Mouse (Mus musculus) liver, adult 10 weeks (tissue): ENCODE data around the gene Vps26b. TPM values are rescaled to one million over a fixed set of nuclear protein-coding genes. Genes with fewer than 3 reads are reported as not detected.

ENCODE experiments used
- polyA plus RNA-seq: library from polyadenylated mRNA; stranded (reverse); fragments of 350-450 nt; fragmentation: Illumina TruSeq; extraction: RNeasy Lipid Tissue Mini Kit (QIAGEN cat#74804); gene quantifications from one replicate; pipeline ENCODE4 v1.2.3, GENCODE M21; 2014; ENCODE audit warnings: low read depth, low replicate concordance

Vps26b gene
- polyA plus RNA-seq, result 15.6 TPM

GRCm38 (mm10) chr9:27029828-27030762 is at the start of gene Vps26b, which contains the start of gene Ncapd3:
TSS of gene Vps26b (minus strand) at chr9:27030065.
TSS of gene Ncapd3 (plus strand) at chr9:27030175.

DNA sequence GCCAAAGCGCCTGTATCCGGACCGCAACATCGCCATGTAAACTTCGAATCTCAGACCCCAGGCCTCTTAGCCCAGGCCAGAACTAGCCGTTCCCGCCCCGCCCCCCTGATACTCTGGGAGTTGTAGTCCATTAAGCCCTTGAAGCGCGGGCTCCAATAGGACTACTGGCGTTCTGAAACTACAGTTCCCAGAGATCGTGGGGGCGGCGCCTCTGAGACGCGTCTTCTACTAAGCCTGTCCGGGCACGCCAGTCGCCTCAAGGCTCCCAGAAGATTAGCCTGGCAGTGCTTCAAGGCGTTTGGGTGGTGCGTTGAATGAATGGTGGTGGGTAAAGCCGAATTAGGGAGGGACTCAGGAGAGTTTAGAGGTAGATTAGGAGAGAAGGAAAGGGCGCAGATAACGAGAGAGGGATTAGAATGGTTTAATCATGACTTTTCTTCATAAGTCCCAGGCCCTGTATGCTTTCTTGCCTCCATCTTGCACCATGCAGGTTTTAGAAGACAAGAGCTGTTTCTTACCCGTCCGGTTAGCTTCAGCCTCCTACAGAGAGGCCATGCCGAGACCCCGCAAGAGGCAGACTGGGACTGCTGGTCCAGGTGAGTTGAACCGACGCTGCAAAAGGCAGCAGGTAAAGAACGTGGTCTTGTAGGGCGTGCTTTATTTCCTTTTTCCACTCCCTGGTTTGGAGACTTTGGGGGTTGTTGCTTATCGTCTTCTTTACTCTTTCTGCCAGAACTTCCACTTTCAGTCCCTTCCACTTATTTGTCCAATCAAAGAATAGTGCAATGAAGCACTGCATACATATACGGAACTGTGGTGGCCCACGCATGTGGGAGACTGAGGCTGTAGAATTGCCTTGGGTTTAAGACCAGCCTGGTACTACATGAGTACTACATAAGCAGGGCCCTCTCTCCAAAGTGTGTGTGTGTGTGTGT is 30.1 kb downstream of the Vps26b start, which contains the start of the genes Acad8 and Thyn1:
TSS of gene Acad8 (minus strand) at position 106 of the 935 bp plus-strand sequence.
TSS of gene Thyn1 (plus strand) at position 250 of the 935 bp plus-strand sequence.

Other genes starting within 250 kb of the Vps26b start
- gene Glb1l2, start 223.6 kb downstream of the Vps26b start, polyA plus RNA-seq, result not detected
- not detected for gene Glb1l3, start 169.2 kb downstream of the Vps26b start, polyA plus RNA-seq
- not detected for gene Gm1110, start 107.0 kb downstream of the Vps26b start, polyA plus RNA-seq
- 36.3 TPM for gene Acad8, start 30.5 kb downstream of the Vps26b start, polyA plus RNA-seq
- gene Thyn1, start 30.4 kb downstream of the Vps26b start, polyA plus RNA-seq, result 34.1 TPM
- gene Ncapd3, start 110 bp upstream of the Vps26b start, polyA plus RNA-seq, result 8.8 TPM
- 1.0 TPM for gene Jam3, start 125.4 kb upstream of the Vps26b start, polyA plus RNA-seq